Mouse (Mus musculus): ENCODE results near the gene 4931408C20Rik.

The 4931408C20Rik gene

GRCm38 (mm10) chr1:26686842-26687760 lies at the start of gene 4931408C20Rik:
4931408C20Rik (minus strand) TSS chr1:26687460.
- no peak for TF ChIP-seq GATA4 (IDR thresholded peaks at IDR 0.05; ENCODE audit: insufficient replicate concordance, low read length)

DNA sequence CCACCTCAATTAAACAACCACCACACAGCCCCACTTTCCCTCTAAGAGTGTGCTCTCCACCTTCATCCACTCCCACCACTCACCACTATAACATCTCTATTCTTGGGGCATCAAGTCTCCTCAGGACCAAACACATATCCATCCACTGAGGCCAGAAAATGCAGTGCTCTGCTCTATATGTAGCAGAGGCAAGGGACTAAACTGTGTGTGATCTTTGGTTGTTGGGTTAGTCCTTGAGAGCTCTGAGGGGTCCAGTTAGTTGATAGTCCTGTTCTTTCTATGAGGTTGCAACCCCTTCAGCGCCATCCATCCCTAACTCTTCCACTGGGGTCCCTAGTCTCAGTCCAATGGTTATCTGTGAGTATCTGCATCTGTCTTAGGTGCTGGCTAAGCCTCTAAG lies 666 bp upstream of the 4931408C20Rik start:
- TF ChIP-seq GATA4 (IDR thresholded peaks at IDR 0.05; ENCODE audit: insufficient replicate concordance, low read length): no peak

DNA sequence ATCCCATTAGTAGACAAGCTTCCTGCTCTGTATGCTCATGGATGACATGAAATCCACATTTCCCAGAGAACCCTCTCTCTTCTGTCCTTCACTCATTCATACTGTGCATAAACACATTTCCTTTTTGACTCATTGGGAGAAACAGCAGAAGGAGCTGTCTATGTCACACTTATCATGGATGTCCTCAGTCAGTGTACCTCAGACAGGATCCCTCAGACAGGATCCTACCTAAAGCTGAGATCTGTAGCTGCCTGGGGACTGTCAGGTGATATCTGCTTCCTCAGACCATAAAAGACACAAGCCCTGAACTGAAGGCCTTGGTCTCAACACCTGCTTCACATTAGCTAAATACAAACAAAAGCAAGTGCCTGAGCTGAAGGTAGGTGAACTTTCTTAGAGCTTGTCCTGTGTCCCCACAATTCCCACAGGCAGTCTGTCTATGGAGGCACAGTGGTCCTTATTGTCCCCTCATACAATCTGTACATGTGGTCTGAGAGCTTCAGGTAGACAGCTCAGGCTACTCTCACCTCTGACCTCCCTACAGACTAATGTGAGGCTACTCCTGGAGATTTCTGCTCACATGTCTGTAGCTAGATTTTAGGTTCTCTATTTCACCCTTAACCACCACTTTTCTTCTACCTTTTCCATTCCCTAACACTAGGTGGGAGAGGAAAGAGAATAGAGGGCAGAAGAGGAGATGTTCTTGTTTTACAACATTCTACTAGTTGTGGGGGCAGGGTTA lies 1.1 kb downstream of the 4931408C20Rik start:
- no peak for TF ChIP-seq GATA4 (IDR thresholded peaks at IDR 0.05; ENCODE audit: insufficient replicate concordance, low read length)

GRCm38 (mm10) chr1:26685383-26685782 lies 1.9 kb downstream of the 4931408C20Rik start:
- no peak for TF ChIP-seq GATA4 (IDR thresholded peaks at IDR 0.05; ENCODE audit: insufficient replicate concordance, low read length)

- no peak for TF ChIP-seq GATA4 (IDR thresholded peaks at IDR 0.05; ENCODE audit: insufficient replicate concordance, low read length)
Measured at GRCm38 (mm10) chr1:26649704-26650388, 37.4 kb downstream of the 4931408C20Rik start.

DNA sequence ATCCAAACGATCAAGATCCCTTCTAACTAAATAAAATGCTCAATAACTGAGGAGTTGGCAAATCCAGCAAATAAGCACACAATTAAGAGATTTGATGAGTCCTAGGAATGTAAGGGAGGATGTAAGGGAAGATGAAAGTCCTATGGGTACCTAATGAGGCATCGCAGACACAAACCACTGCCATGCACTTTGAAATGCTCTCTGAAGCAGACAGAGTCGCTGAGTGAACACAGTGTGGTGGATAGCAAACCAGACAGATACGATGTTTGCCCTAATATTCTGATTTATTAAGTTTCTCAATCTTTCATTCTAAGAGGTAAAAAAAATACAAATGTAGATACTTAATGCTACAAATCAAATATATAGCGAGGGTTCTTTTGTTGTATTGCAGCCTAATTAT lies 51.2 kb downstream of the 4931408C20Rik start:
- TF ChIP-seq GATA4 (IDR thresholded peaks at IDR 0.05; ENCODE audit: insufficient replicate concordance, low read length): no peak
